Mouse (Mus musculus) MEL (cell line): ENCODE data around the gene Bglap. TPM values are rescaled to one million over a fixed set of nuclear protein-coding genes. Genes with fewer than 3 reads are reported as not detected.

Experiments
- DNase-seq: peaks from one replicate; pipeline ENCODE4 v3.0.0; 2011; ENCODE audit warnings: low read depth, low spot score
- H3K27ac ChIP-seq: 2 replicates; pipeline ENCODE4 v1.5.1; 2012; ENCODE audit warnings: low read depth, mild to moderate bottlenecking, control low read depth, low read length, moderate library complexity; ENCODE audit not compliant: control insufficient read depth
- H3K27me3 ChIP-seq, 2 experiments: fragments of 150-350 bp in 1 of 2; sonication (generic) in 1 of 2; 2 replicates each; pipeline ENCODE4 v1.6.1; 2012; ENCODE audit warnings: low read length in 2 of 2, mild to moderate bottlenecking in 2 of 2, improper control_type of control experiment in 1 of 2, moderate library complexity in 1 of 2; ENCODE audit not compliant: insufficient read depth in 2 of 2, control insufficient read depth in 1 of 2
- H3K36me3 ChIP-seq, 2 experiments: 2 replicates each; pipeline ENCODE4 v1.6.1; 2012 to 2014; ENCODE audit warnings: low read length in 2 of 2, improper control_type of control experiment in 1 of 2, inconsistent platforms in 1 of 2, mild to moderate bottlenecking in 1 of 2; ENCODE audit not compliant: insufficient read depth in 2 of 2, control insufficient read depth in 1 of 2
- H3K4me1 ChIP-seq, 2 experiments: fragments of 150-350 bp in 1 of 2; sonication (generic) in 1 of 2; 2 replicates each; pipeline ENCODE4 v1.6.1; 2012; ENCODE audit warnings: low read length in 2 of 2, improper control_type of control experiment in 1 of 2, mild to moderate bottlenecking in 1 of 2; ENCODE audit not compliant: insufficient read depth in 2 of 2, control insufficient read depth in 1 of 2
- H3K4me3 ChIP-seq, 2 experiments: fragments of 150-350 bp in 1 of 2; sonication (generic) in 1 of 2; 2 replicates each; pipeline ENCODE4 v1.5.1; 2012; ENCODE audit warnings: low read depth in 2 of 2, low read length in 2 of 2, mild to moderate bottlenecking in 2 of 2, moderate library complexity in 2 of 2, control low read depth in 1 of 2, improper control_type of control experiment in 1 of 2; ENCODE audit not compliant: control insufficient read depth in 1 of 2, insufficient read depth in 1 of 2
- H3K79me2 ChIP-seq: 2 replicates; pipeline ENCODE4 v1.6.1; 2012; ENCODE audit warnings: mild to moderate bottlenecking, low read length, moderate library complexity; ENCODE audit not compliant: control insufficient read depth, poor library complexity, insufficient read depth
- H3K9ac ChIP-seq: 2 replicates; pipeline ENCODE4 v1.6.1; 2012; ENCODE audit warnings: low read depth, mild to moderate bottlenecking, control low read depth, low read length, moderate library complexity; ENCODE audit not compliant: control insufficient read depth, poor library complexity, severe bottlenecking
- H3K9me3 ChIP-seq: fragments of 150-350 bp; sonication (generic); replicated peaks from 2 replicates; pipeline ENCODE4 v1.6.1; 2012; ENCODE audit warnings: mild to moderate bottlenecking, low read length, improper control_type of control experiment, moderate library complexity; ENCODE audit not compliant: insufficient read depth
- BHLHE40 ChIP-seq: IDR thresholded peaks from 2 replicates; pipeline ENCODE4 v1.6.1; 2012; ENCODE audit warnings: low read depth, mild to moderate bottlenecking, inconsistent platforms, low read length, improper control_type of control experiment, borderline replicate concordance
- ETS1 ChIP-seq: IDR thresholded peaks from 2 replicates; pipeline ENCODE4 v1.6.1; 2012; ENCODE audit warnings: low read depth, mild to moderate bottlenecking, inconsistent platforms, low read length, improper control_type of control experiment, moderate library complexity
- JUND ChIP-seq: IDR thresholded peaks from 2 replicates; pipeline ENCODE4 v1.6.1; 2011; ENCODE audit warnings: low read depth, mild to moderate bottlenecking, improper control_type of control experiment, low read length
- MYB ChIP-seq: IDR thresholded peaks from 2 replicates; pipeline ENCODE4 v1.6.1; 2011; ENCODE audit warnings: mild to moderate bottlenecking, low read depth, low read length, improper control_type of control experiment
- NELFE ChIP-seq: IDR thresholded peaks from 2 replicates; pipeline ENCODE4 v1.6.1; 2011; ENCODE audit warnings: low read depth, low read length, improper control_type of control experiment
- NRF1 ChIP-seq: IDR thresholded peaks from 2 replicates; pipeline ENCODE4 v1.6.1; 2014; ENCODE audit warnings: low read depth, mild to moderate bottlenecking, inconsistent platforms, low read length, improper control_type of control experiment, moderate library complexity; ENCODE audit not compliant: poor library complexity, insufficient read depth, severe bottlenecking
- SIN3A ChIP-seq: IDR thresholded peaks from 2 replicates; pipeline ENCODE4 v1.6.1; 2012; ENCODE audit warnings: low read length, improper control_type of control experiment, inconsistent platforms
- USF1 ChIP-seq: IDR thresholded peaks from 2 replicates; pipeline ENCODE4 v1.6.1; 2014; ENCODE audit warnings: low read depth, mild to moderate bottlenecking, inconsistent platforms, low read length, improper control_type of control experiment, moderate library complexity
- ZC3H11A ChIP-seq: IDR thresholded peaks from 2 replicates; pipeline ENCODE4 v1.6.1; 2012; ENCODE audit warnings: low read depth, mild to moderate bottlenecking, inconsistent platforms, low read length, improper control_type of control experiment
- ZNF384 ChIP-seq: IDR thresholded peaks from 2 replicates; pipeline ENCODE4 v1.6.1; 2012; ENCODE audit warnings: low read depth, mild to moderate bottlenecking, inconsistent platforms, low read length, improper control_type of control experiment
- polyA plus RNA-seq, 2 experiments: library from polyadenylated mRNA; stranded (reverse) in 1 of 2; unstranded in 1 of 2; fragments of >175 nt in 1 of 2; fragments of >200 nt in 1 of 2; gene quantifications; 2 replicates each; pipeline versions ENCODE4 v1.2.1 to v1.2.4; 2012; ENCODE audit warnings: low replicate concordance in 2 of 2, low read depth in 1 of 2; ENCODE audit not compliant: insufficient read length in 2 of 2, insufficient read depth in 1 of 2, missing spikeins in 1 of 2
- total RNA-seq: library from RNA; depleted of rRNA; stranded (reverse); fragments of 300-350 nt; gene quantifications from 2 replicates; pipeline ENCODE4 v1.2.3, GENCODE M21; 2012

Gene Bglap
- total and polyA plus RNA-seq, 3 experiments, result 0.17 TPM; not detected in 2

- TF ChIP-seq ZNF384 (peak; percentile 67), ETS1 (no peak)
- TF ChIP-seq, all 39 proteins: peak for 1
- Histone ChIP-seq H3K79me2 (peaks cover 13% of the 10 kb centered on the region; the same call in 1 of the 2 replicates), H3K9me3 (no peaks in the 10 kb centered on the region), H3K27ac (no peak overlapping the region), H3K36me3 (peaks cover 1 to 4% of the 10 kb centered on the region in 2 experiments), H3K27me3 (no peaks in the 10 kb centered on the region), H3K4me1 (peaks cover 0 to 6% of the 10 kb centered on the region in 2 experiments; a peak in 1 of 4 replicates), H3K9ac (no peak overlapping the region), H3K4me3 (no peak overlapping the region)
- DNase-seq, result no peak
Measured at GRCm38 (mm10) chr3:88403522-88404230, 19.4 kb upstream of the Bglap start.

- Histone ChIP-seq H3K4me1 (no peaks in the 10 kb centered on the region), H3K79me2 (no peaks in the 10 kb centered on the region; the same call in 1 of the 2 replicates), H3K36me3 (peaks cover 0 to 7% of the 10 kb centered on the region in 2 experiments; a peak in 2 of 4 replicates), H3K4me3 (no peak overlapping the region), H3K27me3 (no peaks in the 10 kb centered on the region), H3K9me3 (no peaks in the 10 kb centered on the region), H3K27ac (no peak overlapping the region), H3K9ac (no peak overlapping the region)
- no peak for DNase-seq
- TF ChIP-seq MYB (no peak), SIN3A (no peak), BHLHE40 (no peak), NRF1 (no peak), NELFE (no peak), ETS1 (no peak), USF1 (no peak)
Measured at GRCm38 (mm10) chr3:88398666-88399065, 14.4 kb upstream of the Bglap start.

GRCm38 (mm10) chr3:88395742-88396141 is 11.5 kb upstream of the Bglap start:
- DNase-seq, result no peak
- TF ChIP-seq ZNF384, result no peak
- no peak for TF ChIP-seq JUND
- TF ChIP-seq ZC3H11A, result no peak
- Histone ChIP-seq H3K9me3 (no peaks in the 10 kb centered on the region), H3K4me1 (no peaks in the 10 kb centered on the region), H3K27ac (no peak overlapping the region), H3K9ac (no peak overlapping the region), H3K4me3 (no peak overlapping the region), H3K79me2 (no peaks in the 10 kb centered on the region), H3K27me3 (no peaks in the 10 kb centered on the region), H3K36me3 (peaks cover 0 to 5% of the 10 kb centered on the region in 2 experiments; a peak in 2 of 4 replicates)
